ENCODE assay signal across 8 mouse cellular contexts in genomic region chr1:105662820-105663170, GRCm38 (mm10). TPM values are rescaled to one million over a fixed set of nuclear protein-coding genes. Genes with fewer than 3 reads are reported as not detected.
DNase-seq lines count a peak whose midpoint lies in the region; ATAC-seq and TF ChIP-seq lines count a peak whose summit lies in the region.

No protein-coding gene starts in this region.

- H3K9me3 ChIP-seq in lung, embryonic 14.5 days (ENCODE audit: low read depth, low read length) = no peaks in the 10 kb centered on the region
- no peaks in the 10 kb centered on the region for H3K9me3 ChIP-seq in embryonic facial prominence, embryonic 14.5 days (ENCODE audit: control insufficient read depth, low read length)
- no peaks in the 10 kb centered on the region for H3K9me3 ChIP-seq in intestine, postnatal 0 days (ENCODE audit: control insufficient read depth)
- H3K9me3 ChIP-seq in neural tube, embryonic 15.5 days (replicated peaks) = no peaks in the 10 kb centered on the region

- TF ChIP-seq CTCF in lung, embryonic 14.5 days (IDR thresholded peaks at IDR 0.05; ENCODE audit: low read depth) = no peak
- no peak for TF ChIP-seq CTCF in intestine, postnatal 0 days (IDR thresholded peaks at IDR 0.05; ENCODE audit: low read depth)

- intact Hi-C loops in left cerebral cortex, postnatal 36 days (cut with DNase I) = loop anchor here (5.0 to 10.0 kb wide), 2 partner anchors 50 to 332 kb away; partner anchors contain the start of gene Zcchc2

- H3K4me1 ChIP-seq in lung, embryonic 14.5 days (ENCODE audit: insufficient read depth) = 0 out of 2 replicates have a peak, but pooled peaks cover 3% of the 10 kb centered on the region
- peaks cover 14% of the 10 kb centered on the region; the same call in 1 of the 2 replicates for H3K4me1 ChIP-seq in embryonic facial prominence, embryonic 14.5 days (ENCODE audit: control insufficient read depth, insufficient read depth, low read length)
- H3K4me1 ChIP-seq in intestine, postnatal 0 days (replicated peaks; ENCODE audit: control insufficient read depth, insufficient read depth, low read length) = 0 out of 2 replicates have a peak, but pooled peaks cover 3% of the 10 kb centered on the region
- peaks cover 29% of the 10 kb centered on the region for H3K4me1 ChIP-seq in neural tube, embryonic 15.5 days

- H3K4me2 ChIP-seq in lung, embryonic 14.5 days = peak overlapping the region; percentile 57
- H3K4me2 ChIP-seq in embryonic facial prominence, embryonic 14.5 days (ENCODE audit: low read depth, low read length) = peak overlapping the region; percentile 63
- peak overlapping the region; percentile 72 for H3K4me2 ChIP-seq in intestine, postnatal 0 days (replicated peaks; ENCODE audit: low read depth)
- peak overlapping the region; percentile 83 for H3K4me2 ChIP-seq in neural tube, embryonic 15.5 days

- H3K27me3 ChIP-seq in lung, embryonic 14.5 days (ENCODE audit: insufficient read depth, low read length) = no peaks in the 10 kb centered on the region
- H3K27me3 ChIP-seq in embryonic facial prominence, embryonic 14.5 days (replicated peaks; ENCODE audit: control insufficient read depth, insufficient read depth, low read length) = no peaks in the 10 kb centered on the region
- no peaks in the 10 kb centered on the region for H3K27me3 ChIP-seq in intestine, postnatal 0 days (replicated peaks; ENCODE audit: control insufficient read depth, insufficient read depth, low read length)
- H3K27me3 ChIP-seq in neural tube, embryonic 15.5 days (replicated peaks) = no peaks in the 10 kb centered on the region

- peak overlapping the region; percentile 98 for H3K4me3 ChIP-seq in lung, embryonic 14.5 days (ENCODE audit: low read depth, low read length)
- H3K4me3 ChIP-seq in embryonic facial prominence, embryonic 14.5 days (ENCODE audit: low read depth, low read length) = peak overlapping the region; percentile 94
- H3K4me3 ChIP-seq in intestine, postnatal 0 days (ENCODE audit: low read depth, low read length) = peak overlapping the region; percentile 99
- peak overlapping the region; percentile 96 for H3K4me3 ChIP-seq in neural tube, embryonic 15.5 days (replicated peaks)

- peak overlapping the region; percentile 62 for H3K9ac ChIP-seq in lung, embryonic 14.5 days
- H3K9ac ChIP-seq in embryonic facial prominence, embryonic 14.5 days (ENCODE audit: low read depth, low read length) = peak overlapping the region; percentile 79
- peak overlapping the region; percentile 70 for H3K9ac ChIP-seq in intestine, postnatal 0 days (ENCODE audit: low read depth, low read length)
- H3K9ac ChIP-seq in neural tube, embryonic 15.5 days (replicated peaks) = peak overlapping the region; percentile 72

- ATAC-seq in lung, embryonic 14.5 days (ENCODE audit: insufficient read depth) = no peak
- no peak for ATAC-seq in embryonic facial prominence, embryonic 14.5 days (ENCODE audit: low read depth)
- no peak for ATAC-seq in intestine, postnatal 0 days
- ATAC-seq in neural tube, embryonic 15.5 days (ENCODE audit: low FRiP score) = no peak

- 6% methylated on average over 6 of the region's 6 CpGs for WGBS in lung, embryonic 14.5 days
- 7% methylated on average over 6 of the region's 6 CpGs for WGBS in embryonic facial prominence, embryonic 14.5 days
- 6% methylated on average over 6 of the region's 6 CpGs for WGBS in intestine, postnatal 0 days
- 11% methylated on average over 6 of the region's 6 CpGs for WGBS in neural tube, embryonic 15.5 days

- peak overlapping the region; percentile 74; the same call in 1 of the 2 replicates for H3K27ac ChIP-seq in lung, embryonic 14.5 days (ENCODE audit: low read depth)
- peak overlapping the region; percentile 63 for H3K27ac ChIP-seq in embryonic facial prominence, embryonic 14.5 days (replicated peaks; ENCODE audit: low read depth, low read length)
- H3K27ac ChIP-seq in intestine, postnatal 0 days (ENCODE audit: low read depth, low read length) = peak overlapping the region; percentile 74
- peak overlapping the region; percentile 89; the same call in 1 of the 2 replicates for H3K27ac ChIP-seq in neural tube, embryonic 15.5 days (replicated peaks)

- H3K36me3 ChIP-seq in lung, embryonic 14.5 days (ENCODE audit: insufficient read depth) = no peaks in the 10 kb centered on the region
- H3K36me3 ChIP-seq in embryonic facial prominence, embryonic 14.5 days (ENCODE audit: control insufficient read depth, insufficient read depth, low read length) = no peaks in the 10 kb centered on the region; the same call in 1 of the 2 replicates
- no peaks in the 10 kb centered on the region for H3K36me3 ChIP-seq in intestine, postnatal 0 days (ENCODE audit: control insufficient read depth, insufficient read depth)
- H3K36me3 ChIP-seq in neural tube, embryonic 15.5 days = no peaks in the 10 kb centered on the region

- DNase-seq in lung, embryonic 14.5 days = no peak
- no peak for DNase-seq in lung, postnatal 25 days (ENCODE audit: low spot score)
- no peak for DNase-seq in embryonic facial prominence, embryonic 14.5 days (ENCODE audit: low spot score)
- no peak for DNase-seq in gastrocnemius, postnatal 25 days
- DNase-seq in left cerebral cortex, postnatal 36 days (ENCODE audit: low spot score in 2 of 2) = no peak
- no peak for DNase-seq in spleen, postnatal 36 days (ENCODE audit: low spot score in 2 of 2)

RNA-seq across cellular contexts. Expression of gene Pign, which starts 0.7 kb away (rescaled TPM):
- polyA plus RNA-seq in lung, embryonic 14.5 days (2014; fragmentation: Nextera tagmentation; extraction: Ambion mirVana) = 20.2 and 20.8 TPM in 2 replicates
- polyA plus RNA-seq in embryonic facial prominence, embryonic 14.5 days (2014; fragmentation: Nextera tagmentation; extraction: Ambion mirVana) = 13.1 and 14.5 TPM in 2 replicates
- polyA plus RNA-seq in intestine, postnatal 0 days (2015; fragmentation: Nextera tagmentation; extraction: Ambion mirVana) = 4.0 and 4.2 TPM in 2 replicates
- polyA plus RNA-seq in neural tube, embryonic 15.5 days (2015; fragmentation: Nextera tagmentation; extraction: Ambion mirVana) = 9.1 and 9.4 TPM in 2 replicates
- 1 to 10 TPM; 6.3 to 6.4 TPM for total RNA-seq in gastrocnemius, postnatal 25 days (2021)
- total RNA-seq in left cerebral cortex, postnatal 36 days (2021) = 10 to 100 TPM; 17.8 to 19.2 TPM

RNA-seq across cellular contexts. Expression of gene Relch, which starts 0.9 kb away (rescaled TPM):
- polyA plus RNA-seq in lung, embryonic 14.5 days (2014; fragmentation: Nextera tagmentation; extraction: Ambion mirVana) = 24.6 and 25.4 TPM in 2 replicates
- 21.8 and 25.5 TPM in 2 replicates for polyA plus RNA-seq in embryonic facial prominence, embryonic 14.5 days (2014; fragmentation: Nextera tagmentation; extraction: Ambion mirVana)
- 19.2 and 21.2 TPM in 2 replicates for polyA plus RNA-seq in intestine, postnatal 0 days (2015; fragmentation: Nextera tagmentation; extraction: Ambion mirVana)
- 35.2 and 39.8 TPM in 2 replicates for polyA plus RNA-seq in neural tube, embryonic 15.5 days (2015; fragmentation: Nextera tagmentation; extraction: Ambion mirVana)
- total RNA-seq in gastrocnemius, postnatal 25 days (2021) = 10 to 100 TPM in 1 of 2 experiments, 1 to 10 TPM in 1; 8.0 to 11.0 TPM
- total RNA-seq in left cerebral cortex, postnatal 36 days (2021) = 100 to 1,000 TPM in 1 of 2 experiments, 10 to 100 TPM in 1; 88.2 to 109 TPM
